Mouse (Mus musculus) heart, postnatal 4 days (tissue): ENCODE data around the gene Tcf7l1. TPM values are rescaled to one million over a fixed set of nuclear protein-coding genes. Genes with fewer than 3 reads are reported as not detected.

Experiments used
- DNase-seq: peaks from one replicate; pipeline ENCODE4 v3.0.0; 2021
- total RNA-seq, 2 experiments: library from RNA; stranded (reverse); gene quantifications; 2 replicates each; pipeline ENCODE4 v1.2.3; 2021

Gene Tcf7l1
- total RNA-seq, 2 experiments from 2014 or later: 24.2 to 26.5 TPM

- DNase-seq: no peak
Observed at GRCm38 (mm10) chr6:72745781-72746180, 43.3 kb downstream of the Tcf7l1 start.

DNA sequence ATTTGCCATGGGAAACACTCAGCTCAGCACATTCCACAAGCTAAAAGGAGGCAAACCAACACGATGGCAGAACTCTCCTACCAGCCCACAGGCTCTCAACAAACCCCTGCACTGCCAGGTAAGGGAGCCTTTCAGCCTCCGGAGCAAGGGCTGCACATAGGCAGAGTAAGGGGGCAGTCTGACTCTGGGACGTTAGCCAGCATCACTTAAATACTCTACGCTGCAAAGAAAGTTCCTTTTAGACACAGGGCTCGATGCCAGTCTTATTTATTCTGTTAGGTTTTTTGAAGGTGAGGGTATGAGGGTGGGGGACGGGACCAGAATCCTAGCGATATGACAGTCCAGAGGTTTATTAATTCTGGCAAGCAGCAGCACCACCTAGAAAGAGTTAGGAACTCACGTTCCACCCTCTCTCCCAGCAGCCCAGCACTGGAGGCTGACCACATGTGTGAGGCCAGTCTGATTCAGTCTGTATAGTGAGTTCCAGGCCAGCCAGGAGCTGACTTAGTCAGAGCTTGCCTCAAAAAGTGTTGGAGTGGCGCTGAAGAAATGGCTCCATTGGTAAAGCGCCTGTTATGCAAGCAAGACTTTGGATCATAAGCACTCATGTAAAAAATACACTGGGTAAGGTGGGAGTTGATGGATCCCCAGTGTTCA, 44.8 kb downstream of the Tcf7l1 start:
- DNase-seq: no peak

- no peak for DNase-seq
Observed at GRCm38 (mm10) chr6:72743624-72744041, 45.4 kb downstream of the Tcf7l1 start.

- no peak for DNase-seq
Observed at GRCm38 (mm10) chr6:72742331-72742730, 46.7 kb downstream of the Tcf7l1 start.

DNA sequence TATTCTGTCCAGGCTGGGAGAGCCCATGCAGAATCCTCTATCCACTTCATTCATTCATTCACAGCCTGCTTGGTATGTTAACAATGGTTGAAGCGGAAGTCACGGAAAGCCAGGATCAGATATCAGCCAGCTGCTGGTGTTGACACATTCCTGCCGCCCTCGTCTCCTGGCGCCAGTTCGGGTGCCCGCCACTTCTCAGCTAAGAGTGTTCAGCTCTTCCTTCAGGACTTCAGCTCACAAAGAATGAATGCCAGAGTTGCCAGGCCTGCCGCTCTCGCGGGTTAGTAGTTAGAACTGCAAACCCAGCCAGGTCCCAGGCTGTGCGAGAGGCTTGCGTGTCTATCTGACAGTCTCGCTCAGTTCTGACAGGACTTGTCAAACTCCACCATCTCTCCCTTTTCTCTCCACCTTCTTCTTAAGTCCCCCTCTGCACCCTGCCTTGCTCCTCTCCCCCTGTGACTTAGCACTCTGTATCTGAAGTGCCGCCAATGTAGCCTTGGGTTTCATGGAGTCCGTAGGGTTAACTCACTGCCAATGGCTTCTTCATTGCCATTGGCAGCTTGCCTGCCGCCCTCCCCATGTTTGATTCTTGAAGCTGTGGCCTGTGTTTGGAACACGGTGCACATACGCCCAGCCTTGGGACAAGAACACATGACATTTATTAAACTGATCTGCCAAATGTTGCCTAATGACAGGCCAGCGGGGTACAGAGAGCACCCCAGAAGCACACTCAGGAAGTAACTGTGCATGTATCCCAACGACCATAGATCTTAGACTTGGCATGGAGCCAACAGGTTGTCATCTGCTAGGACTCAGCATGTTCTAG, 48.2 kb downstream of the Tcf7l1 start:
- peak; percentile 66 for DNase-seq

GRCm38 (mm10) chr6:72736872-72737271, 52.2 kb downstream of the Tcf7l1 start:
- DNase-seq: no peak

DNA sequence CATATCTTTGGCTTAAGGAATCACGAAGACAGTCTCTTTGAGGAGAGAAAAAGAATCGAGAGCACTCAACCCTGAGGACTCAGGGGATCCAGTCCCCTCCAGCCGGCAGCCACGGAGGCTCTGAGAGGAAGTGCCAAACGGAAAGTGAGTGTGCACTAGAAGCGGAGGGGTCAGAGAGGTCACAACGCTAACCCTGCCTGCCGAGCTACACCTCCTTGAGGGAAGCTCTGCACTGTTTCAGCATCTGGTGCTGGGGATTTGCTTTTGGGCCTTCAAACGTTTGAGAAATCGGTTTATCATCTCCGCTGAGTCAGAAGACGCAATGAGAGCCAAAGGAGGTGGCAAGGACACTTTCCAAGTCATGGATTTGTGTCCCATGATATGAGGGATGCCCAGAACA, 53.8 kb downstream of the Tcf7l1 start:
- DNase-seq: no peak

DNA sequence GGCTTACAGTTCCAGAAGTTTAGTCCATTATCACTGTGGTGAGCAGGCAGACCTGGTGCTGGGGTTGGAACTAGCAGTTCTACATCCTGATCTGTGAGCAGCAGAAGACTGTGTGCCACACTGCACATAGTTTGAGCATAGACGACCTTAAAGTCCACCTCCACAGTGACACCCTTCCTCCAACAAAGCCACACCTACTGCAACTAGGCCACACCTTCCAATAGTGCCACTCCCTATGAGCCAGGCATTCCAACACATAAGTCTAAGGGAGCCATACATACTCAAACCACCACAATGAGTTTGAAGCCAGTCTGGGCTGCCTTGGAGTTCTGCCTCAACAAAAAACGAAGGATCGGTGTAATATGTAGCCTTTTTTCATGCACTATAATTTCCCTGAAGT, 55.7 kb downstream of the Tcf7l1 start:
- DNase-seq: no peak

- DNase-seq: no peak
Observed at GRCm38 (mm10) chr6:72732109-72732508, 56.9 kb downstream of the Tcf7l1 start.

DNA sequence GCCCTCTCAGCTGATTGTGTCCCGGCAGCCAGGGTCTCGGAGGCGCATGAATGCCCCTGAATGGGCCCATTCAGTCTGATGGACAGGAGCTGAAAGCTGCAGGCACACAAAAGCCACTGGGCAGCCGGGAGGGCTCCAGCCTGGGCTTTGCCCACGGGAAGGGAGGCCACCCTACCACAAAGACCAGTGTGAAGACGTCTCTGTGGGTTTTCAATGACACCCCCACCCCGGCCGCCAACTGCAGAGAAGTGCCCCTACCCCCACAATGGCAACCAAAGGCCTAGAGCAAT, 58.5 kb downstream of the Tcf7l1 start:
- no peak for DNase-seq

DNA sequence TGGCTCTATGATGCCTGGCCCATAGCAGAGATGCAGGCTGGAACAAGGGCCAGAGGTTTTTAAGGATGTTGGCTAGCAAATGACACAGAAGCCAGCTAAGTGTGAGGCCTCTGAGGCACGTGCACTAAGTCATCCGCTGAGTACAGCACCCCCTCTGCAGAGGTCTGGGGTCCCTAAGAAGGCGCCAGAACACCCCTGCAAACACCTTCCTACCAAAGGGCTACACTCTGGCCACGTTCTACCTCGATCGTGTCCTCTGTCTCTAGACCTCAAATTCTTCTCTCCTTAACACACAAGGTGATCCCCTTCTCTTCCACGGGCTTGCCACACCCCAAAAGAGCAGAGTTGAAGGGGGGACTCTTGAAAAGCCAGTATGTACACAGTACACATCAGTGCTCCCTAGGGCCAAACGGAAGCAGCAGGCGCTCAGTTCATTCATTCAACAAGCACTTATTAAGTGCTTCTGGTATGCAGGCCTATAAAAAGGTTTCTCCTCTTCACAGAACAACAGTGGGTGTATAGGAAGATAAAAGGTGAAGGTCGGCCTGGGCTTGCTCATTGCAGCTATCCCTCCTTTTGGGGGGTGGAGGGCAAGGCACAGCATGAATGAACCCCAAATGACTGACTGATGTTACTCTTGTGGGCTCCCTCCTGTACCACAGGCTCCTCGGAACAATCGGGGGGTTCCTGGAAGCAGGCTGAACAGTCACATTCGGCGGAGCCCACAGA, 59.1 kb downstream of the Tcf7l1 start:
- DNase-seq: no peak

DNA sequence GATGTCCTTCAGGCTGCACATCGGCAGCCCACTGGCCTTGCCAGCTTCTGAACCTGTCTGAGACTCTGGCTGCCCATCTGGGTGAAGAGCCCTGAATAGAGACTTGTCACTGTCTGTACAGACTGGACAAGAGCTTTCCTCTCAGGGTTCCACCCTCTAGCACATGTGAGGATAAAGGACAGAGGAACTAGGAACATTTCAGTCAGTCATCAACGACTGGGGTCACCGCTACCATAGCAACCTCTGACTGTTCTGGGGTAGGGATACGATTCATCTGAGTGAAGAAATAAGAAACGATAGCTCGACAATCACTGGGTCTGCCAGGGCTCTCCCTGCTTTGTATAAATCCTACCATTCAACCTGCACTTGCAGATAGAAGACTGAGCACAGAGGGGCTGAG, 61.2 kb downstream of the Tcf7l1 start:
- no peak for DNase-seq

GRCm38 (mm10) chr6:72724494-72725180, 64.4 kb downstream of the Tcf7l1 start:
- no peak for DNase-seq

DNA sequence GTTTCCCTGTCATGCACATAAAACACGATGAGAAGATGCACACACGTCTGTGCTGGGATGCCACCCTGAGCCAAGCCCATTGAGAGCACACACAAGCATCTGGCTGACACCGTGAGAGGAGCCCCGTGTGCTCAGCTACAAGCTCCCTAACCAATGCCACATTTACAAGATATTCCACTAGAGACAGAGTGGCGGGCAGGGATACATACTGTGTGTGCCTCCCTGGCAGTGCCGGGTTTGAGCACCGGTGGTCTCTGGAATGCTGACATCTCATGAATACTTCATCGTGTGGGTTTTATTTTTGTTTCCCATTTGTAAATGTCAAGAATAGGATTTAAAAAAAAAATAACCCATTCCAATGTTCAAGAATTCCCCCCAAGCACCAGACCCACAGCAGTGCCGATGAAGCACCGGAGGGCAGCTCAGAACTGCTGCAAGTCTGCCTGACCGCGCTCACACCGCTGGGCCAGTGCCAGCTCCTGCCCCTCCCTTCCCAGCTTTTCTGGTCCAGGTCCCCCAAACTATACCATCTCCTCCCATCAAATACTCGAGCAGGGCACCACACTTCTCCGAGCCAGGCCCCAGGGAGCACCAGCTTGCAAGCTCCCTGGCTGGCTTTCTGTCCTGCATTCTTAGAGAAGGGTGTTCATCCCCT, 65.2 kb downstream of the Tcf7l1 start:
- no peak for DNase-seq

- DNase-seq: no peak
Observed at GRCm38 (mm10) chr6:72723143-72723542, 65.9 kb downstream of the Tcf7l1 start.

DNA sequence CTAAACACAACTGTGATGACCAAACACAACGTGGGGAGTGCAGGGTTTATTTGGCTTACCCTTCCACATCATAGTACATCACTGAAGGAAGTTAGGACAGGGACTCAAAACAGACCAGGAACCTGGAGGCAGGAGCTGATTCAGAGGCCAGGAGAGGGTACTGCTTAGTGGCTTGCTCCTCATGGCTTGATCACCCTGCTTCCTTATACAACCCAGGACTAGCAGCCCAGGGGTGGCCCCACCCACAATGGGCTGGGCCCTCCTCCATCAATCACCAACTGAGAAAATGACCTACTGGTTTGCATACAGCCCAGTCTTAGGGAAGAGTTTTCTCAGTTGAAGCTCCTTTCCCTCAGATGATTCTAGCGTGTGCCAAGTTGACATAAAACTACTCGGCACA, 68.2 kb downstream of the Tcf7l1 start:
- no peak for DNase-seq

- DNase-seq: peak; percentile 82
Observed at GRCm38 (mm10) chr6:72714726-72715125, 74.3 kb downstream of the Tcf7l1 start.

- no peak for DNase-seq
Observed at GRCm38 (mm10) chr6:72714250-72714649, 74.8 kb downstream of the Tcf7l1 start.

DNA sequence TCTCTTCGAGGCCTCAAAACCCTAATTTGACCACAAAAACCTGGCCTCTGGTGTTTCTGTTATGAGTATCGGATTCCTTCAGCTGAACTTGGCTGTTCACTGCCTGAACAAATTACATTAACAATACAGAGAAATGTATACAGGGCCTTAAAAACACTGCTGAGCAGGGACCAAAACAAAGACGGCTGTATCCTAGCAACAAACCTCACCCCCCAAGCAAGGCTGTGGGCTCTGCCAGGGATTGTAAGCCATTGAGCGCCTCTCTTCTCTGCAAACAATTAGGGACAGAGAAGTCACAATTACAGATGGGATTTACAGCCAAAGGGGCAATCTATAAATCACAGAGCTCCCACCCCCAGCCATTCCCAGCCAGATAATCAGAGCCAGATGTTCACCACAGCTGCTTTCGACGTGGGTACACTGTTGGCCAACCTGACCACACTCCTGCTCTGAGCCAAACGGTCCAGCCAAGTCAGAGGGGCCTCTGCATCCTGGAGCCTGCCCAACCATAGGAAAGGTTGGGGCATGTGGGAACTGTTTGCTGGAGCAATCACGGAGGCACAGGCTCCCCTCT, 77.5 kb downstream of the Tcf7l1 start:
- peak; percentile 16 for DNase-seq

GRCm38 (mm10) chr6:72710897-72711507, 78.1 kb downstream of the Tcf7l1 start:
- no peak for DNase-seq

- no peak for DNase-seq
Observed at GRCm38 (mm10) chr6:72699467-72700126, 89.5 kb downstream of the Tcf7l1 start.
